Mouse (Mus musculus): Measurements from ENCODE around the gene Cracr2a.

DNA sequence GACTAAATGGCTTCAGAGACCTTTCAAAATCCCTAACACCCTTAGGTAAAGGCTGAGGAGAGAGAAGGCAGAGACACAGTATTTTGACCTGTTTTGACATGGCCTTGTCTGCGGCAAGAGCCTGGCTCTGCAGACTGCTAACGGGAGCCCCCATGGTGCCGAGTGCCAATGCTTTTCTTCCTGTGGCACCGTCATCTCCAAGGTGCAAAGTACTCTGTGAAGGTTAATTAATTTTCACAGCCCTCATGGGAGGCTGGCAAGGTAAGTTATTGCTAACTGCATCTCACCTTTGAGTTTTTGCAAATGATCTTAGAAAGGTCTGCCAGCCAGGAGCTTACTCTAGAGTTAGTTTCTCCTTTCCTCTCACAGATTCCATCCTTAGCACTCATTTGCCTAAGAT, 57.5 kb downstream of the Cracr2a start:
- TF ChIP-seq POLR2A (IDR thresholded peaks at IDR 0.05; ENCODE audit: borderline replicate concordance, low read depth, low read length) (no peak), CTCF (IDR thresholded peaks at IDR 0.05; ENCODE audit: low read depth, low read length) (no peak)

Data from bone marrow macrophage, adult 2 months (primary cell).